Mouse (Mus musculus) G1E (cell line): ENCODE measurements at regions not wholly inside any gene's neighbourhood (a gene's known extent, or its start where the extent isn't known, plus 50 kb on each side); places are given as distances from the start of the nearest gene placed in this dataset.

Experiments
- ATAC-seq: 2 replicates; pipeline ENCODE4 v1.8.0; 2016; ENCODE audit warnings: mild to moderate bottlenecking; ENCODE audit not compliant: insufficient number of reproducible peaks, poor library complexity, low FRiP score, severe bottlenecking; ENCODE audit errors: extremely low read depth
- DNase-seq: peaks from one replicate; pipeline ENCODE4 v3.0.0; 2012; ENCODE audit warnings: low spot score
- H3K27me3 ChIP-seq: 2 replicates; pipeline ENCODE4 v1.6.1; 2012; ENCODE audit warnings: mild to moderate bottlenecking, low read length, inconsistent platforms; ENCODE audit not compliant: insufficient read depth
- H3K36me3 ChIP-seq: replicated peaks from 2 replicates; pipeline ENCODE3; 2012; ENCODE audit warnings: mild to moderate bottlenecking, inconsistent platforms
- H3K4me1 ChIP-seq: 2 replicates; pipeline ENCODE4 v1.6.1; 2012; ENCODE audit warnings: low read depth, low read length, inconsistent platforms, mixed read lengths; ENCODE audit not compliant: insufficient read depth
- H3K4me3 ChIP-seq: 2 replicates; pipeline ENCODE4 v1.5.1; 2012; ENCODE audit warnings: low read depth, mild to moderate bottlenecking, inconsistent platforms, low read length, moderate library complexity, mixed read lengths
- H3K9me3 ChIP-seq: replicated peaks from 2 replicates; pipeline ENCODE4 v1.6.1; 2012; ENCODE audit warnings: inconsistent platforms
- CTCF ChIP-seq: IDR thresholded peaks from 2 replicates; pipeline ENCODE4 v1.5.1; 2012; ENCODE audit warnings: low read depth, low read length, inconsistent platforms, mixed read lengths
- GATA1 ChIP-seq: IDR thresholded peaks from 2 replicates; pipeline ENCODE4 v1.6.1; 2012; ENCODE audit warnings: borderline replicate concordance, low read length, inconsistent platforms, mixed read lengths
- GATA2 ChIP-seq: IDR thresholded peaks from 2 replicates; pipeline ENCODE4 v1.6.1; 2012; ENCODE audit warnings: low read depth, low read length, inconsistent platforms, borderline replicate concordance
- POLR2AphosphoS5 ChIP-seq: IDR thresholded peaks from 2 replicates; pipeline ENCODE4 v1.6.1; 2012; ENCODE audit warnings: low read depth, low read length, inconsistent platforms; ENCODE audit not compliant: insufficient replicate concordance
- TAL1 ChIP-seq: conservative IDR thresholded peaks from 2 replicates; pipeline ENCODE4 v1.6.1; 2012; ENCODE audit warnings: low read depth, low read length, inconsistent platforms, mixed read lengths

DNA sequence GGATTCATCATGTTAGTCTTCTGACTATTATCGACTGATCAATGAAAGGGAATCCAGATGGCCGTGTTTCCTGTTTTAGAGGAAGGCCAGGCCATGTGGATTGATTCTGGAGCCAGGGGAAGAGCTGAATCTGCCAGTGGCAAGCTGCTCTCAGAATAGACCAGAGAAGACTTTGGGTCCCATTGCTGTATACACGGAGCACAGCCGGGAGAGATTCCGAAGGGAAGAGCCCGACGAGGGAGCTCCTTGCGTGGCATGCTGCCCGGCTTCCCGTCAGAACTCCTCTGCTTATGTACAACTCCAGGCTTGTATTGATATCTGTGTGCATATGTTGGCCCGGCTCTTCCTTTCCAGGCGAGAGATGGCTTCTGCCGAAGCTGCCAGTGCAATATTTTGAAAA, 252.2 kb upstream of the Trib2 start:
- no peak for TF ChIP-seq GATA1
- no peak for TF ChIP-seq CTCF
- no peak for TF ChIP-seq TAL1
- TF ChIP-seq POLR2AphosphoS5: no peak
- no peak for TF ChIP-seq GATA2
- DNase-seq (no peak), ATAC-seq (no peak)
- Histone ChIP-seq H3K4me1 (no peaks in the 10 kb centered on the region), H3K27me3 (no peaks in the 10 kb centered on the region), H3K36me3 (no peaks in the 10 kb centered on the region), H3K4me3 (no peak overlapping the region), H3K9me3 (no peaks in the 10 kb centered on the region)

DNA sequence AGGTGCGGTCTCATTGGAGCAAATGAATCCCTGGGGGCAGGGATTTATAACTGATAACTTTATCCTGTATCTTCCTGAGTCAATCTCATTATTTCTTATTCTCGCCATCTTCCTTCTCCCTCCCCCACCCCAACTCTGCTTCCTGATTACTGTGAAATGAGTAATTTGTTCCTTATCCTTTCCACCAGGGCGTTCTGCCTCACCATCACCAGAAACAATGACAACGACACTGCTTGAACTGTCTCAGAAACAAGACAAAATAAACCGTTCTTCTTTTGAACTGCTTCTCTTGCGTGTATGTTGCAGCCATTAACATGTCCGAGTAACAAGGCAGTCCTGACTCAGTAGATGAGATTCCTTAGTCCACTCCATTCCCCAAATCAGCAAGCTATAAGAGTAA, 246.0 kb upstream of the Trib2 start:
- no peak for DNase-seq
- no peak for TF ChIP-seq GATA1
- no peak for TF ChIP-seq TAL1
- TF ChIP-seq POLR2AphosphoS5: no peak
- no peak for TF ChIP-seq GATA2
- no peak for TF ChIP-seq CTCF
- Histone ChIP-seq H3K4me1 (no peaks in the 10 kb centered on the region), H3K36me3 (no peaks in the 10 kb centered on the region), H3K4me3 (no peak overlapping the region), H3K27me3 (no peaks in the 10 kb centered on the region), H3K9me3 (peaks cover 3% of the 10 kb centered on the region; the same call in 1 of the 2 replicates)
- no peak for ATAC-seq

DNA sequence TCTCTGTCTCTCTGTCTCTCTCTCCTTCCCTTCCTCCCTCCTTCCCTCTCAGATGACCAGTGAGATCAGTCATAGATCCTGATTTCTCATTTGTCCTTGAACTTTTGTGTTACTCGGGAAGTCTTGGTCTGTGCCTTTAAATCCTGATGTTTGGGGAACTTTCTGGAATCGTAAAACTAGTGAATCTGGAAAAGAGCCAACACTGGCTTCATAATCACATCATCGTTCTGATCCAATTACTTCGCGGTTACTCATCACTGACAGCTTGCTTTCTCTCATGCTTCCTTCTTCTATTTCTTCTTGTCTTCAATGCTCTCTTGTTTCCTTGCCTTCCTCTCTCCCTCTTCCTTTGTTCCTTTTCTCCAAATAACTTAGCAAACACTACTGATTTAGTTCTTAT, 243.7 kb upstream of the Trib2 start:
- peaks cover 3% of the 10 kb centered on the region; the same call in 1 of the 2 replicates for H3K9me3 ChIP-seq
- no peaks in the 10 kb centered on the region for H3K27me3 ChIP-seq
- no peak overlapping the region for H3K4me3 ChIP-seq
- no peak for TF ChIP-seq TAL1
- TF ChIP-seq GATA1: no peak
- TF ChIP-seq CTCF: no peak
- TF ChIP-seq POLR2AphosphoS5: no peak
- no peak for TF ChIP-seq GATA2
- ATAC-seq (no peak), DNase-seq (no peak)
- no peaks in the 10 kb centered on the region for H3K36me3 ChIP-seq
- H3K4me1 ChIP-seq: no peaks in the 10 kb centered on the region

DNA sequence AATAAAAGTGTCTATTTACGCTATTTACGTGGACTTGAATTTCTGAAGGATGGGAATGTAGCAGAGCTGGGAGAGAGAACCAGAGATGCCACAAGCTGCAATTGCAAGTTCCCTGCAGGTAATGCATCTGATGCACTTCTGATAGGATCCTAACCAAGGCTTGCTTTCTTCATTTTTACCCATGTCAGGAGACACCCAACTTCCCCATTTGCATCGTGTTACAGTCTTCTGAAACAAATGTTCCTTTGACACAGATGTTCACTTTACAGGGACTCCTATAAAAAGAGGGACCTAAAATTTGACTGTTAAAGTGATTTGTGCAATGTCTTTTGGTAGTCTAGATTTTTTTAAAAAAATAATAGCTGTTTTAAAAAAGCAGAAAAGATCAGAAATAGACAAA, 241.5 kb upstream of the Trib2 start:
- no peaks in the 10 kb centered on the region for H3K27me3 ChIP-seq
- no peak overlapping the region for H3K4me3 ChIP-seq
- no peak for ATAC-seq
- no peaks in the 10 kb centered on the region for H3K36me3 ChIP-seq
- no peaks in the 10 kb centered on the region for H3K9me3 ChIP-seq
- TF ChIP-seq CTCF (no peak), TAL1 (no peak), GATA2 (no peak), GATA1 (no peak), POLR2AphosphoS5 (no peak)
- no peaks in the 10 kb centered on the region for H3K4me1 ChIP-seq
- DNase-seq: no peak

DNA sequence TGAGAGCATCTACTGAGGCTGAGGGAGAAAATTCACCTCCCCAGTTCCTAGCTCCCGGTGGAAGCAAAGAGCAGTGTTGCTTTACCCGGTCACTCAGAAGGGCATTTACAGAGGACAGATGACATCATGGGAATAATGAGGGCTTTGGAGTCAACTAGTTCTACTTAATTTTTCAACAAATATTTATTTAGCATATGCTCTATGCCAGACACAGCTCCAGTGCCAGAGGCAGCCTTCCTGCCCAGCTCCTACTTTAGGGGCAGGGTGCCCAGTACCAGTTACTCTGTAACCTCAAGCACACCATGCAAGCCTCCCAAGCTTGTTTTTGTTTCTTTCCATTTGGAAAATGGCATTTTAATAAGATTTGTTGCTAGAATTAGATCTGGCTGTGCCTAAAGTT, 240.1 kb upstream of the Trib2 start:
- TF ChIP-seq TAL1: no peak
- no peak for TF ChIP-seq POLR2AphosphoS5
- TF ChIP-seq GATA2: no peak
- no peak for TF ChIP-seq GATA1
- TF ChIP-seq CTCF: no peak
- Histone ChIP-seq H3K36me3 (no peaks in the 10 kb centered on the region), H3K27me3 (no peaks in the 10 kb centered on the region)

DNA sequence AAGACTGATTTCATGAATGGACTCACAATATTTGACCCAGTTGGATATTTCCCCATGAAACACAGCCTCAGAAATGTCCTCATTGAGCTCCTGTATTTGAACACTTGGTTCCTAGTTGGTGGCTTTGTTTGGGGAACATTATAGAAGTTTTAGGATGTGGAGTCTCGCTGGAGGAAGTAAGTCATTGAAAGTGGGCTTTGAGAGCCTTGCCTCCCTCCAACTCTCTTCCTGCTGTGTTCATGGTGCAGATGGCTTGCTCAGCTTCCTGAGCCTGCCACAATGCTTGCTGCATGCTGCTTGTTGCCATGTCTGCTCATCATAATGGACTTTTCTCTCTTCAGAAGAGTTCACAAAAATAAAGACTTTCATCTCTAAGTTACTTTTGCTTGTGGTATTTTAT, 239.5 kb upstream of the Trib2 start:
- no peak for ATAC-seq
- DNase-seq: no peak
- no peaks in the 10 kb centered on the region for H3K4me1 ChIP-seq
- H3K9me3 ChIP-seq: no peaks in the 10 kb centered on the region
- TF ChIP-seq POLR2AphosphoS5 (no peak), TAL1 (no peak), GATA1 (no peak), GATA2 (no peak), CTCF (no peak)
- no peak overlapping the region for H3K4me3 ChIP-seq
- H3K27me3 ChIP-seq: no peaks in the 10 kb centered on the region
- H3K36me3 ChIP-seq: no peaks in the 10 kb centered on the region

More for the DNA sequence above, 240.1 kb upstream of the Trib2 start:
- Histone ChIP-seq H3K4me3 (no peak overlapping the region), H3K4me1 (no peaks in the 10 kb centered on the region), H3K9me3 (no peaks in the 10 kb centered on the region)
- DNase-seq (no peak), ATAC-seq (no peak)

DNA sequence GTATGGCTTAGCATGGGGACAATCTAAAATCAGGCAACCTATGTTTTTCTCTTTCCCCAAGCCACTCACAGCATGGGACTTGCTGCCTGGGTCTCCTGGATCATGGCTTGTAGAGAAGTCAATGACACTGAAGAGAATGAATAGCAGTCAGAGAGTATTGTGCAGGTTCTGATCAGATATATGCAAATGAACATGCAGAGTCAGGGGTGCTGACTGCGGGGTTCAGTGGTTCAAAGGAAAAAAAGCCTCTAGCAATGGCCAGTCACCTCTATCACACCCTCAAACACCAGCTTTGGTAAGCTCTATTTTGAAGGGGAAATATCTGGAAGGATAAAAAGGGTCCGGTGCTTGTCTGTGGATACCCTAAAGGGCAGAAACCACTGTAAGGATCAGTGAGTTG, 237.9 kb upstream of the Trib2 start:
- no peaks in the 10 kb centered on the region for H3K36me3 ChIP-seq

More for the DNA sequence above, 237.9 kb upstream of the Trib2 start:
- Histone ChIP-seq H3K27me3 (no peaks in the 10 kb centered on the region), H3K9me3 (no peaks in the 10 kb centered on the region), H3K4me3 (no peak overlapping the region), H3K4me1 (no peaks in the 10 kb centered on the region)
- ATAC-seq (no peak), DNase-seq (no peak)
- TF ChIP-seq CTCF (no peak), POLR2AphosphoS5 (no peak), GATA2 (no peak), GATA1 (no peak), TAL1 (no peak)
